Mouse (Mus musculus) cerebellum, adult 2 months (tissue): ENCODE measurements at regions not wholly inside any gene's neighbourhood (a gene's known extent, or its start where the extent isn't known, plus 50 kb on each side); places are given as distances from the start of the nearest gene placed in this dataset.

Experiments used
- DNase-seq, 2 experiments: peaks; one replicate each; pipeline ENCODE4 v3.0.0; 2021
- H3K27ac ChIP-seq: fragments of 200-500 bp; 2 replicates; pipeline ENCODE4 v1.5.1; 2012; ENCODE audit warnings: low read length, control low read depth, inconsistent platforms; ENCODE audit not compliant: insufficient read depth
- H3K27me3 ChIP-seq: fragments of 200-500 bp; 2 replicates; pipeline ENCODE4 v1.6.1; 2012; ENCODE audit warnings: inconsistent platforms, mild to moderate bottlenecking, low read length, moderate library complexity; ENCODE audit not compliant: control insufficient read depth, insufficient read depth
- H3K4me1 ChIP-seq: fragments of 200-500 bp; 2 replicates; pipeline ENCODE4 v1.6.1; 2011; ENCODE audit warnings: low read length; ENCODE audit not compliant: control insufficient read depth, insufficient read depth
- H3K4me3 ChIP-seq: fragments of 200-500 bp; replicated peaks from 2 replicates; pipeline ENCODE3; 2011; ENCODE audit warnings: mild to moderate bottlenecking, low read depth, low read length, control low read depth; ENCODE audit not compliant: insufficient read depth
- CTCF ChIP-seq: fragments of 200-500 bp; IDR thresholded peaks from 2 replicates; pipeline ENCODE4 v1.5.1; 2011; ENCODE audit warnings: low read depth, mild to moderate bottlenecking, control low read depth, low read length, moderate library complexity, borderline replicate concordance; ENCODE audit not compliant: insufficient read depth
- POLR2A ChIP-seq: fragments of 200-500 bp; IDR thresholded peaks from 2 replicates; pipeline ENCODE4 v1.6.1; 2011; ENCODE audit warnings: low read length, control low read depth, borderline replicate concordance; ENCODE audit not compliant: insufficient read depth
- WGBS: fragments of 180-500 bp; shearing (Covaris S2); methylation state at CpG from one replicate; pipeline ENCODE4 v1.1.7; 2018; 5-methylcytosine and 5-hydroxymethylcytosine counted together

DNA sequence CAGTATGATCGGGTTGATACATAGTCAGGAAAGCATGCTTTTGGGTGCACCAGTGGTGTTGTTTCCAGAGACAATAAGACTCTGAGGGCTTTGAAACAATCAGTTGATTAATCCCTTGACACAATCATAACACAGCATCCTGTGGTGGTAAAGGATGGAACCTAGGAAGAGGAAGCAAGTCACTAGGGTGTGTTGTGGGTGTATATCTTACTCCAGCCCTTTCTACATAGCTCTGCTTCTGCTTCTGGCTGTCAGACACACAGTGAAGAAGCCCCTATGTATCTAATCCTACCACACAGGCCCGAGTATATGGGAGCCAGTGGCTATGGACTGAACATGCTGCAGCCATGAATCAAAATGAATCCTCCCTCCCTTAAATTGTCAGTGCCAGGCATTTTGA lies 115.1 kb upstream of the Slc24a3 start:
- Histone ChIP-seq H3K27me3 (no peaks in the 10 kb centered on the region; the same call in 1 of the 2 replicates), H3K4me3 (no peak overlapping the region), H3K27ac (no peak overlapping the region), H3K4me1 (peaks cover 2% of the 10 kb centered on the region; the same call in 1 of the 2 replicates)
- TF ChIP-seq CTCF (no peak), POLR2A (no peak)
- no peak for DNase-seq
- 91% methylated on average over 2 of the region's 2 CpGs for WGBS

DNA sequence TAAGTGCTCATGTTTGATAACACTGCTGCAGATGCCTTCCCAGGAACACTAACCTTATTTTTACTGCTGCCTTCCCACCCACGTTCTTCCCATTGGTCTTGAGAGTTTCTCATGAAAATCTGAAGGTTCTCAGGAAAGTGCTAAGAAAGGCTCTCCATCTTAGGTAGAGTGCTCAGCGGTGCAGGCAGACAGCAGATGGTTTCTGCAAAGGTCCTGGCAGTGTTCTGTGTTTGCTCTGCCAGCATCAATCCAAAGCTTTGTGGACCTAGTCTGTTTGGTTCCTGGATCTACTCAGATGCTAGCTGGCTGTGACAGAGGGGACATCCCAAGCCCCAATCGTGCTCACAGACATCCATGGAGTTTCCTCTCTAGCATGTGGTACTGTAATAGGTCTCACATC lies 111.3 kb upstream of the Slc24a3 start:
- Histone ChIP-seq H3K27ac (no peak overlapping the region), H3K4me3 (no peak overlapping the region), H3K4me1 (peaks cover 2% of the 10 kb centered on the region; the same call in 1 of the 2 replicates), H3K27me3 (no peaks in the 10 kb centered on the region; the same call in 1 of the 2 replicates)
- TF ChIP-seq POLR2A (no peak), CTCF (no peak)
- DNase-seq, result peak; percentile 60 to 79
- 12% methylated on average over 3 of the region's 3 CpGs for WGBS

DNA sequence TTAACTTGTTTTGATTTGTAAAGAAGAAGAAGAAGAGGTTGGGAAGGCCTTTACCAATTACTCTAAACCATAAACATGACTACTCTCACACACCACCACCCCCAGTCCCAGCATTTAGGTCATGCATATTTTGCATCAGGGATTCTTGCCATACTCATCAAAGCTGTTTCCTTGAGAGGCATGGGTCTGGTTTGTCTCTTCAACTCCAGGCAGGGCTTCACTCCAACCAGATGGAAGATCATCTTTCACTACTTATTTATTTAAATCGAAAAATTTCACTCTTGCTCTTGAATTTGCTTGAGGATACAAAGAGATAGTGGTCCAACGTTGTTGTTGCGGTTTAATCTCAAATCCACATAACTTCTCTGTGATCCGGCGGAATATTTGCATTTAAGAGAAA lies 110.8 kb upstream of the Slc24a3 start:
- DNase-seq, result no peak
- 84% methylated on average over 5 of the region's 5 CpGs for WGBS
- H3K27me3 ChIP-seq, result no peaks in the 10 kb centered on the region; the same call in 1 of the 2 replicates
- no peak overlapping the region for H3K27ac ChIP-seq
- TF ChIP-seq CTCF (no peak), POLR2A (no peak)
- peaks cover 2% of the 10 kb centered on the region; the same call in 1 of the 2 replicates for H3K4me1 ChIP-seq
- H3K4me3 ChIP-seq, result no peak overlapping the region

DNA sequence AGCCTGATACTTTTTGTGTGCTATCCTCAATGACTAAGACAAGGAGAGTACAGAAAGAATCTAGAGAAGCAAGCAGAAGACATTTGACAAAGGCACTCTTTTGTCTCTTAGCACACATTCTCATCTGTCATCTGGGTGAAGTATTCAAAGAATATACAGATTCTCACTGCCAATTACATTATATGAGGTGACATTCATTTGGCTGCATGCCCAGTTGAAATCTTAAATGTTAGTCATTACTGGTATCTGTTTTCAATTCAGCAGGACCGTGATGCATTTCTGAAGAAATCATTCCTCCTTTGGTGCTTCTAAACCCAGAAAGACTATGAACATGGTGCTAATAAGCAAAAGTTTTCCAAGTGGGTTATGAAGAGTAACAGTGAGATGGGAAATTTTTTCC lies 97.6 kb upstream of the Slc24a3 start:
- TF ChIP-seq CTCF (no peak), POLR2A (no peak)
- Histone ChIP-seq H3K4me3 (no peak overlapping the region), H3K27me3 (no peaks in the 10 kb centered on the region), H3K27ac (no peak overlapping the region), H3K4me1 (no peaks in the 10 kb centered on the region)
- 40% methylated on average over 1 of the region's 1 CpGs for WGBS
- no peak for DNase-seq

DNA sequence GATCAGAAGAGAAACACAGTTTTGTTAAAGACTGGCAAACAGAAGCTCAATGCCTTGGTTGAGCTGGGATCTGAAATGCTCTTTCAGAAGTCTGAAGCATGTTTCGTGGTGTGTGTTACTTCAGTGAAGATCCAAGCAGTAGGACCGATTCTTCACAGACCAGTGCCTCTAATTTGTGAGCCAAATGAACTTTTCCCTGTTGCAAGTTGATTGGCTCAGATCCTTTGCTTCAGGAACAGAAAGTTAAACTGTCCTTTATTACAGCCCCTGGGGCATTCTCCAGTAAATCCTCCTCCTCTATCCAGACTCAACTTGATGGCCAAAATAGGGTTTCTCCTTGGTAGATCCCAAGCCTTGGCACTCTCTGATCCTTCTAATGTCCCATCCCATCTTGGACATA lies 85.6 kb upstream of the Slc24a3 start:
- TF ChIP-seq CTCF (no peak), POLR2A (no peak)
- 60% methylated on average over 2 of the region's 2 CpGs for WGBS
- no peak for DNase-seq
- H3K4me1 ChIP-seq, result no peaks in the 10 kb centered on the region
- H3K4me3 ChIP-seq, result no peak overlapping the region
- no peaks in the 10 kb centered on the region for H3K27me3 ChIP-seq
- H3K27ac ChIP-seq, result no peak overlapping the region

DNA sequence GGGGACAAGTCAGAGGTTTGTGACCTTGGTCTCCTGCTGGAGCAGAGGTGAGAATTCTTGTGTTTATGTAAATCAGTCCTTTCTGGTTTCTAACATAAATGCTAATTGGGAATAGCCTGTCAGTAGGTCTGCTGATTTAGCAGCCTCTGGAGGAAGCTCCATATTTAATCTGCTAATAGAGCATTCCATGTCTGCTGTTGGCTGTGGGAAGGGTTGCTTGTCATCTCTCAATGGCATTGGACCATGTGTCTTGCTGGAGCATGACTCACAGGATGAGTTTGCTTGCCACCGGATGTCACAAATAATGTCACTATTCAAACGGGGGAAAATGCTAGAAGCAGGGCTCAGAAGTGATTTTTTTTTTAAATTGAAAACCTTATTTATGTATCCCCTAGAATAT lies 82.9 kb upstream of the Slc24a3 start:
- 54% methylated on average over 2 of the region's 2 CpGs for WGBS

DNA sequence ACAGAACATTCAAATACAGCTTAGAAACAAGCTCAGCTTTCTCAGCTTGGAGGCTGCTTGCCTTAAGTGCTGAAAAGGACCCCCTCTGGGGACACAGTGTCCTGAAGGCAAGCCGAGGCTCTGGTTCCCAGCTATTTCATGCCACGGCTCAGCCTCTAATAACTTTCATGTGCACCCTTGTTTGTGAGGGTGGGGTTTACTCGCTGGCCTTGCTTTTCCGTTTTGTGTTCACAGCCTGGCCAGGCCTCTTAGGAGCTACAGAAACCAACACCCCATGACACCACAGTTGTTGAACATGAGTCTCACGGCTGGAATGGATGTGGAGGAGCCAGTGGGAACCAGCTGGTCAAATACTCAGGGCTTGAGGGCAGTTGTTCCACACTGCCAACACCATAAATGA lies 81.4 kb upstream of the Slc24a3 start:
- no peak for DNase-seq
- no peak overlapping the region for H3K27ac ChIP-seq
- no peak overlapping the region for H3K4me3 ChIP-seq
- 62% methylated on average over 5 of the region's 5 CpGs for WGBS
- no peaks in the 10 kb centered on the region for H3K4me1 ChIP-seq
- TF ChIP-seq CTCF (no peak), POLR2A (no peak)
- no peaks in the 10 kb centered on the region; the same call in 1 of the 2 replicates for H3K27me3 ChIP-seq

More for the DNA sequence above, 82.9 kb upstream of the Slc24a3 start:
- H3K4me1 ChIP-seq, result no peaks in the 10 kb centered on the region
- DNase-seq, result no peak
- TF ChIP-seq POLR2A (no peak), CTCF (no peak)
- H3K4me3 ChIP-seq, result no peak overlapping the region
- H3K27ac ChIP-seq, result no peak overlapping the region
- H3K27me3 ChIP-seq, result no peaks in the 10 kb centered on the region; the same call in 1 of the 2 replicates

DNA sequence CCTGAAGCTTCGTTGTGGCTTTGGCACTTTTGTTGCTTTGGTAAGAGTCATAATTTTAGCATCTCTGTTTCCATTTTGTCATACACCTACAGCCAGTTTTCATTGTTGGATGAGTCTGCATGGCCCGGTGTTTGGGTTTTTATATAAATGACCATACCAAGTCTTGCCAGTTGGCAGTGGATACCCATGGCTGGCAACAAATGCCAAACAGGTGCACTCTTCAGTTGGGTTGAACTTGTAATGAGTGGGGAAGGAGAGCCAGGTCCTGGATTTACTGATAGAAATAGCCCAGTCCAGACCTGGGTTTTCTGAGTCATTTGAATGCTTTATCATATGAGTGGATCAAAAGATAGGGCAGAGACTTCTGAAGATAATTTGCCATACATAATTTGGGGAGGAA lies 64.3 kb upstream of the Slc24a3 start:
- DNase-seq, result peak; percentile 77 to 91
- Histone ChIP-seq H3K4me3 (no peak overlapping the region), H3K27me3 (no peaks in the 10 kb centered on the region; the same call in 1 of the 2 replicates), H3K27ac (no peak overlapping the region), H3K4me1 (peaks cover 6% of the 10 kb centered on the region; the same call in 1 of the 2 replicates)
- WGBS, result 12% methylated on average over 2 of the region's 2 CpGs
- TF ChIP-seq POLR2A, result no peak
- no peak for TF ChIP-seq CTCF

DNA sequence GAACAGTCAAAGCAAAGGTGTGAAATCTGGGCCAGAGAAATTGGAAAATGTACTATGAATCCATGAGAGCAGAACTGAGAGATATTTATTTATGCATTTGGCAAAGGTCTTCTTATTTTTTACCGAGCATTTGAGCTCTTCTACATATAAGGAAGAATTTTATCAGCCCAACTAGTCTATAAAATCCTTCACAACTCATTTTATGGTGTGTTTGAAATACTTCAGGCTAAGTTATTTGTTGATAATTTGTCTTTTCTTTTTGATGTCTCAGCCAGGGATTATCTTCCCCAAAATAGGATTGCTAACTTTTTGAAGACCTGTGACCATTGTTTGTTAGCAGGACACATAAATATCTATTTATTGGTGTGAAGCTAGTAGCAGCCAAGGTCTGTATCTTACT lies 55.9 kb upstream of the Slc24a3 start:
- no peak for TF ChIP-seq CTCF
- no peak for TF ChIP-seq POLR2A
- DNase-seq, result no peak
- Histone ChIP-seq H3K27ac (no peak overlapping the region), H3K27me3 (no peaks in the 10 kb centered on the region; the same call in 1 of the 2 replicates), H3K4me3 (no peak overlapping the region), H3K4me1 (no peaks in the 10 kb centered on the region)
- WGBS, result 74% methylated on average over 1 of the region's 1 CpGs
